Mouse (Mus musculus): ENCODE measurements at regions not wholly inside any gene's neighbourhood (a gene's known extent, or its start where the extent isn't known, plus 50 kb on each side); places are given as distances from the start of the nearest gene placed in this dataset.

DNA sequence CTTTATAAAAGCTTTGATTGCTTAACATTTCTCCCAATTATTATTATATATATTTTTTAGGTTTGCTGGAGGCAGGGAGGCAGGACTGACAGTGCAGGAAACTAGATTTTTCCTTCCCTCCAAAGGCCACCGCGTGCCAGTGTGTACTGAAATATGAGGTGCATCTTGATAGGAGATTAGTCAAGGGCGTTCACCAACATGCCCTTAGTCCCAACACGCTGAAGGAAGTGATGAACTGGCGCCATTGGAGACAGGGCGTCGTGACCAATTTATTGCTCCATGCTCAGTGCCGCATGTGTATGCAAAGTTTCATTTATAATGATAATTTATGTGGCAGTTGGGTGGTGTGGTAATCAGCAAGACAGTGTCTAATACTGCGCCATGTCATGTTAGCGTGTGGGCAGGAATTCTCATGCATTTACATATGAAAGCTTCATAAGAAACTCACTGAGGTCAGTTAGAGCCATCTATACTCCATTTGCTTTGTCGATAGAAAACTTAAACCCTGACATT, 66.2 kb downstream of the Isl1 start:
- Histone ChIP-seq H3K4me3 (replicated peaks; ENCODE audit: low read length) (no peak overlapping the region), H3K27me3 (ENCODE audit: control insufficient read depth, insufficient read depth, low read length) (no peaks in the 10 kb centered on the region), H3K4me2 (ENCODE audit: low read depth, low read length) (no peak overlapping the region), H3K4me1 (ENCODE audit: control insufficient read depth, insufficient read depth, low read length) (no peaks in the 10 kb centered on the region), H3K36me3 (ENCODE audit: control insufficient read depth, insufficient read depth, low read length) (no peaks in the 10 kb centered on the region), H3K27ac (ENCODE audit: low read length) (no peak overlapping the region), H3K9ac (ENCODE audit: low read length) (no peak overlapping the region), H3K9me3 (replicated peaks; ENCODE audit: control insufficient read depth, low read length) (no peaks in the 10 kb centered on the region)
- ATAC-seq (ENCODE audit: insufficient read depth, low FRiP score) = no peak
- WGBS = 85% methylated on average over 11 of the region's 11 CpGs

GRCm38 (mm10) chr13:116215101-116215500, 94.4 kb downstream of the Isl1 start:
- Histone ChIP-seq H3K9me3 (replicated peaks; ENCODE audit: control insufficient read depth, low read length) (no peaks in the 10 kb centered on the region), H3K4me3 (replicated peaks; ENCODE audit: low read length) (no peak overlapping the region), H3K9ac (ENCODE audit: low read length) (no peak overlapping the region), H3K36me3 (ENCODE audit: control insufficient read depth, insufficient read depth, low read length) (no peaks in the 10 kb centered on the region), H3K27me3 (ENCODE audit: control insufficient read depth, insufficient read depth, low read length) (no peaks in the 10 kb centered on the region), H3K4me2 (ENCODE audit: low read depth, low read length) (no peak overlapping the region), H3K27ac (ENCODE audit: low read length) (no peak overlapping the region), H3K4me1 (ENCODE audit: control insufficient read depth, insufficient read depth, low read length) (no peaks in the 10 kb centered on the region)
- no peak for ATAC-seq (ENCODE audit: insufficient read depth, low FRiP score)
- WGBS = 45% methylated on average over 3 of the region's 3 CpGs

- 47% methylated on average over 6 of the region's 6 CpGs for WGBS
- H3K4me3 ChIP-seq (replicated peaks; ENCODE audit: low read length) = no peak overlapping the region
- no peak for ATAC-seq (ENCODE audit: insufficient read depth, low FRiP score)
- no peaks in the 10 kb centered on the region for H3K27me3 ChIP-seq (ENCODE audit: control insufficient read depth, insufficient read depth, low read length)
- no peak overlapping the region for H3K9ac ChIP-seq (ENCODE audit: low read length)
- no peaks in the 10 kb centered on the region for H3K4me1 ChIP-seq (ENCODE audit: control insufficient read depth, insufficient read depth, low read length)
- no peak overlapping the region for H3K4me2 ChIP-seq (ENCODE audit: low read depth, low read length)
- H3K36me3 ChIP-seq (ENCODE audit: control insufficient read depth, insufficient read depth, low read length) = no peaks in the 10 kb centered on the region
- no peak overlapping the region for H3K27ac ChIP-seq (ENCODE audit: low read length)
- no peaks in the 10 kb centered on the region for H3K9me3 ChIP-seq (replicated peaks; ENCODE audit: control insufficient read depth, low read length)
Measured at GRCm38 (mm10) chr13:116213843-116214829, 95.4 kb downstream of the Isl1 start.

- peak; percentile 66; the same call in 1 of the 2 replicates for ATAC-seq (ENCODE audit: insufficient read depth, low FRiP score)
- 4% methylated on average over 11 of the region's 11 CpGs for WGBS
- Histone ChIP-seq H3K27ac (ENCODE audit: low read length) (0 out of 2 replicates have a peak overlapping the region, but pooled peaks have one; percentile 21), H3K36me3 (ENCODE audit: control insufficient read depth, insufficient read depth, low read length) (no peaks in the 10 kb centered on the region), H3K4me1 (ENCODE audit: control insufficient read depth, insufficient read depth, low read length) (no peaks in the 10 kb centered on the region), H3K9ac (ENCODE audit: low read length) (peak overlapping the region; percentile 44; the same call in 1 of the 2 replicates), H3K4me3 (replicated peaks; ENCODE audit: low read length) (peak overlapping the region; percentile 33), H3K9me3 (replicated peaks; ENCODE audit: control insufficient read depth, low read length) (no peaks in the 10 kb centered on the region), H3K4me2 (ENCODE audit: low read depth, low read length) (peak overlapping the region; percentile 51), H3K27me3 (ENCODE audit: control insufficient read depth, insufficient read depth, low read length) (no peaks in the 10 kb centered on the region)
Measured at GRCm38 (mm10) chr13:116201177-116201920, 108.1 kb downstream of the Isl1 start.

- Histone ChIP-seq H3K9ac (ENCODE audit: low read length) (no peak overlapping the region), H3K4me3 (replicated peaks; ENCODE audit: low read length) (no peak overlapping the region), H3K4me2 (ENCODE audit: low read depth, low read length) (no peak overlapping the region), H3K36me3 (ENCODE audit: control insufficient read depth, insufficient read depth, low read length) (no peaks in the 10 kb centered on the region), H3K27me3 (ENCODE audit: control insufficient read depth, insufficient read depth, low read length) (no peaks in the 10 kb centered on the region), H3K9me3 (replicated peaks; ENCODE audit: control insufficient read depth, low read length) (no peaks in the 10 kb centered on the region), H3K4me1 (ENCODE audit: control insufficient read depth, insufficient read depth, low read length) (no peaks in the 10 kb centered on the region), H3K27ac (ENCODE audit: low read length) (no peak overlapping the region)
- ATAC-seq (ENCODE audit: insufficient read depth, low FRiP score) = no peak
- 56% methylated on average over 7 of the region's 7 CpGs for WGBS
Measured at GRCm38 (mm10) chr13:116187059-116187458, 122.4 kb downstream of the Isl1 start.

GRCm38 (mm10) chr13:116177781-116178180, 131.7 kb downstream of the Isl1 start:
- WGBS = 84% methylated on average over 3 of the region's 3 CpGs

GRCm38 (mm10) chr13:116174976-116175375, 134.5 kb downstream of the Isl1 start:
- Histone ChIP-seq H3K9me3 (replicated peaks; ENCODE audit: control insufficient read depth, low read length) (no peaks in the 10 kb centered on the region), H3K27me3 (ENCODE audit: control insufficient read depth, insufficient read depth, low read length) (no peaks in the 10 kb centered on the region), H3K4me3 (replicated peaks; ENCODE audit: low read length) (no peak overlapping the region), H3K4me2 (ENCODE audit: low read depth, low read length) (no peak overlapping the region), H3K36me3 (ENCODE audit: control insufficient read depth, insufficient read depth, low read length) (no peaks in the 10 kb centered on the region), H3K9ac (ENCODE audit: low read length) (no peak overlapping the region), H3K4me1 (ENCODE audit: control insufficient read depth, insufficient read depth, low read length) (no peaks in the 10 kb centered on the region), H3K27ac (ENCODE audit: low read length) (no peak overlapping the region)
- ATAC-seq (ENCODE audit: insufficient read depth, low FRiP score) = no peak
- 33% methylated on average over 3 of the region's 3 CpGs for WGBS

More at GRCm38 (mm10) chr13:116177781-116178180, 131.7 kb downstream of the Isl1 start:
- Histone ChIP-seq H3K4me3 (replicated peaks; ENCODE audit: low read length) (no peak overlapping the region), H3K27me3 (ENCODE audit: control insufficient read depth, insufficient read depth, low read length) (no peaks in the 10 kb centered on the region), H3K9me3 (replicated peaks; ENCODE audit: control insufficient read depth, low read length) (no peaks in the 10 kb centered on the region), H3K9ac (ENCODE audit: low read length) (no peak overlapping the region), H3K36me3 (ENCODE audit: control insufficient read depth, insufficient read depth, low read length) (no peaks in the 10 kb centered on the region), H3K27ac (ENCODE audit: low read length) (no peak overlapping the region), H3K4me2 (ENCODE audit: low read depth, low read length) (no peak overlapping the region), H3K4me1 (ENCODE audit: control insufficient read depth, insufficient read depth, low read length) (no peaks in the 10 kb centered on the region)
- no peak for ATAC-seq (ENCODE audit: insufficient read depth, low FRiP score)

GRCm38 (mm10) chr13:116173866-116174265, 135.6 kb downstream of the Isl1 start:
- Histone ChIP-seq H3K27me3 (ENCODE audit: control insufficient read depth, insufficient read depth, low read length) (no peaks in the 10 kb centered on the region), H3K9me3 (replicated peaks; ENCODE audit: control insufficient read depth, low read length) (no peaks in the 10 kb centered on the region), H3K4me1 (ENCODE audit: control insufficient read depth, insufficient read depth, low read length) (no peaks in the 10 kb centered on the region), H3K36me3 (ENCODE audit: control insufficient read depth, insufficient read depth, low read length) (no peaks in the 10 kb centered on the region), H3K27ac (ENCODE audit: low read length) (no peak overlapping the region), H3K4me2 (ENCODE audit: low read depth, low read length) (no peak overlapping the region), H3K9ac (ENCODE audit: low read length) (no peak overlapping the region), H3K4me3 (replicated peaks; ENCODE audit: low read length) (no peak overlapping the region)
- no peak for ATAC-seq (ENCODE audit: insufficient read depth, low FRiP score)
- 56% methylated on average over 2 of the region's 2 CpGs for WGBS

- Histone ChIP-seq H3K4me1 (ENCODE audit: control insufficient read depth, insufficient read depth, low read length) (no peaks in the 10 kb centered on the region), H3K4me3 (replicated peaks; ENCODE audit: low read length) (no peak overlapping the region), H3K36me3 (ENCODE audit: control insufficient read depth, insufficient read depth, low read length) (no peaks in the 10 kb centered on the region), H3K27me3 (ENCODE audit: control insufficient read depth, insufficient read depth, low read length) (no peaks in the 10 kb centered on the region), H3K4me2 (ENCODE audit: low read depth, low read length) (no peak overlapping the region), H3K27ac (ENCODE audit: low read length) (no peak overlapping the region), H3K9ac (ENCODE audit: low read length) (no peak overlapping the region), H3K9me3 (replicated peaks; ENCODE audit: control insufficient read depth, low read length) (no peaks in the 10 kb centered on the region)
- 37% methylated on average over 5 of the region's 5 CpGs for WGBS
- no peak for ATAC-seq (ENCODE audit: insufficient read depth, low FRiP score)
Measured at GRCm38 (mm10) chr13:116143022-116143421, 166.5 kb downstream of the Isl1 start.

Measured in stomach, embryonic 16.5 days (tissue).